Mouse (Mus musculus): ENCODE measurements around the gene Calcrl. TPM values are rescaled to one million over a fixed set of nuclear protein-coding genes. Genes with fewer than 3 reads are reported as not detected.

Calcrl gene
- total and polyA plus RNA-seq, 2 experiments from 2014 or later: 12.0 to 31.9 TPM

DNA sequence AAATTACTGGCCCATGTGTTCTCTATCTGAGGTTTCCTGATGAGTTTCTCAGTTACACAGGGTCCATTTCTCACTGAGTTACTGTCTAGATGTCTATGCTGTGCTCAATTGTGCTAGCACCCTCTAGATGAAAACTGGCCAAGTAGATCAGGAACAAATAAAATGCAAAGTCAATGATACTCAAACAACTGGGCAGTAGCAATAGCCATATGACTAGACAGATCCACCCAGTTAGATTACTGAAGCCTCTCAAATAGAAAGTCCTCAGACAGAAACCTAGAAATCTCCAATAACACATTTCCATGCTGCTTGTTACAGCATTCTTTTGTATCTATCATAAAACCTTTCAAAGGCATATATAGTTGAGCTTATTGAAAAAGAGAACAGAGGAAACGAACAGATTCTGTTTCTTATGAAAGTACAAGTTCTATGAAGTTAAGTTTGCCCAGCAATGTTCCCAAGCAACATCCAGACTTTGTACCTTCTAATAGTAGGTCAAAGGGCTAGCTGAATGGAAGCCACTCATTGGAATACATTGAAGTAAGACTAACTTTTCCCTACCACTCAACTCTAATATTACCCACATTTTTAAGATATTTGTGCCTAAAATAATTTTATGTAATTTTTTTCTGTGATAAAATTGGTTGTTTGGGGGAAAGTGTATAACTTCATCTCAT lies 87.3 kb downstream of the Calcrl start:
- Histone ChIP-seq H3K4me2 (ENCODE audit: low read depth, low read length) (no peak overlapping the region), H3K9ac (replicated peaks; ENCODE audit: low read length) (no peak overlapping the region), H3K36me3 (ENCODE audit: insufficient read depth, low read length) (no peaks in the 10 kb centered on the region), H3K4me3 (ENCODE audit: low read length) (no peak overlapping the region), H3K4me1 (ENCODE audit: insufficient read depth, low read length) (no peaks in the 10 kb centered on the region), H3K27me3 (ENCODE audit: insufficient read depth, low read length) (no peaks in the 10 kb centered on the region), H3K27ac (no peak overlapping the region), H3K9me3 (ENCODE audit: low read length) (no peaks in the 10 kb centered on the region)
- WGBS: 81% methylated on average over 1 of the region's 1 CpGs
- ATAC-seq (no peak), DNase-seq (ENCODE audit: low spot score) (no peak)
- no peak for TF ChIP-seq CTCF (IDR thresholded peaks at IDR 0.05; ENCODE audit: low read depth)

GRCm38 (mm10) chr2:84336331-84336730 lies 88.9 kb downstream of the Calcrl start:
- no peak for ATAC-seq
- H3K4me2 ChIP-seq (ENCODE audit: low read depth, low read length): no peak overlapping the region
- H3K27me3 ChIP-seq (ENCODE audit: insufficient read depth, low read length): no peaks in the 10 kb centered on the region
- no peaks in the 10 kb centered on the region for H3K4me1 ChIP-seq (ENCODE audit: insufficient read depth, low read length)
- H3K36me3 ChIP-seq (ENCODE audit: insufficient read depth, low read length): no peaks in the 10 kb centered on the region
- H3K27ac ChIP-seq: no peak overlapping the region
- H3K9ac ChIP-seq (replicated peaks; ENCODE audit: low read length): no peak overlapping the region
- 80% methylated on average over 4 of the region's 4 CpGs for WGBS
- H3K4me3 ChIP-seq (ENCODE audit: low read length): no peak overlapping the region
- no peak for DNase-seq (ENCODE audit: low spot score)
- TF ChIP-seq CTCF (IDR thresholded peaks at IDR 0.05; ENCODE audit: low read depth): no peak
- no peaks in the 10 kb centered on the region for H3K9me3 ChIP-seq (ENCODE audit: low read length)

- TF ChIP-seq CTCF (IDR thresholded peaks at IDR 0.05; ENCODE audit: low read depth): no peak
- no peak overlapping the region for H3K4me2 ChIP-seq (ENCODE audit: low read depth, low read length)
Measured at GRCm38 (mm10) chr2:84316185-84316805, 108.9 kb downstream of the Calcrl start.

DNA sequence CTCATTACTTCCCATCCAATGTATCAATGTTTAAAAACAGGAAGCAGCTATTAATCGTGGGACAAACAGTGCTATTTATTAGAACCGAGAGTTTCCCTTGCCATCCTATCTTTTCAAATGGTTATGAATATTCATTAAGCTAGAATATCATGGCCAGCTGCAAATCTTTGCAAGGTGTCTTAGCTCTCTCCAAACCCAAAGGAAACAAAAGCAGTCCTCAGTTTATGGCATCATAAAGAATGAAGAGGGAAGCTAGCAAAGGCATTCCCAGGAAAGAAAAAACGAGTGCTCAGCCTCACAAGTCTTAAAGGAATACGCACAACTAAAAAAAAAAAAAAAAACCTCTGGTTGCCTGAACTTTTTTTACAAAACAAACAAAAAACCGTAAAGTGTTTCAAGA lies 128.7 kb downstream of the Calcrl start:
- no peak for ATAC-seq
- Histone ChIP-seq H3K4me1 (ENCODE audit: insufficient read depth, low read length) (no peaks in the 10 kb centered on the region), H3K9me3 (ENCODE audit: low read length) (no peaks in the 10 kb centered on the region), H3K4me2 (ENCODE audit: low read depth, low read length) (no peak overlapping the region), H3K9ac (replicated peaks; ENCODE audit: low read length) (no peak overlapping the region), H3K27ac (peak overlapping the region; percentile 65), H3K4me3 (ENCODE audit: low read length) (no peak overlapping the region), H3K36me3 (ENCODE audit: insufficient read depth, low read length) (no peaks in the 10 kb centered on the region), H3K27me3 (ENCODE audit: insufficient read depth, low read length) (no peaks in the 10 kb centered on the region)
- TF ChIP-seq CTCF (IDR thresholded peaks at IDR 0.05; ENCODE audit: low read depth): no peak
- WGBS: 33% methylated on average over 5 of the region's 5 CpGs
- no peak for DNase-seq (ENCODE audit: low spot score)

More at GRCm38 (mm10) chr2:84316185-84316805, 108.9 kb downstream of the Calcrl start:
- Histone ChIP-seq H3K9me3 (ENCODE audit: low read length) (no peaks in the 10 kb centered on the region), H3K27me3 (ENCODE audit: insufficient read depth, low read length) (no peaks in the 10 kb centered on the region), H3K27ac (no peak overlapping the region), H3K36me3 (ENCODE audit: insufficient read depth, low read length) (no peaks in the 10 kb centered on the region), H3K4me3 (ENCODE audit: low read length) (no peak overlapping the region), H3K9ac (replicated peaks; ENCODE audit: low read length) (no peak overlapping the region), H3K4me1 (ENCODE audit: insufficient read depth, low read length) (no peaks in the 10 kb centered on the region)
- ATAC-seq (no peak), DNase-seq (ENCODE audit: low spot score) (no peak)
- 69% methylated on average over 4 of the region's 4 CpGs for WGBS

DNA sequence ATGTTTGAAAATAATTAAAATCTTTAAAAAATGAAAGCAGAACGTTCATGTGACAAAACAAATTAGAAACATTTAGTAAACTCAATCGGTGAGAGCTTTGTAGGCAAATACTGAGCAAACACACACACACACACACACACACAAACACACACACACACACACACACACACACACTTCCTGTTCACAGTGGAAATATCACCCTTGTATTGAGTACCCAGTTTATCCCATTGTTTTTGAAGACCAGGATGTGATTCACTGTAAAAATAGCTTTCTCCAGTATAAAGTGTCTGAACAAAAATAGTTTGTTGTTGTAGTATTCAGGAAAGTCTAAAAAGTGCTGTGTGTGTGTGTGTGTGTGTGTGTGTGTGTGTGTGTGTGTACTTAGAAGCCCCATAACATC lies 130.1 kb downstream of the Calcrl start:
- no peak overlapping the region for H3K27ac ChIP-seq
- WGBS: 81% methylated on average over 2 of the region's 2 CpGs

DNA sequence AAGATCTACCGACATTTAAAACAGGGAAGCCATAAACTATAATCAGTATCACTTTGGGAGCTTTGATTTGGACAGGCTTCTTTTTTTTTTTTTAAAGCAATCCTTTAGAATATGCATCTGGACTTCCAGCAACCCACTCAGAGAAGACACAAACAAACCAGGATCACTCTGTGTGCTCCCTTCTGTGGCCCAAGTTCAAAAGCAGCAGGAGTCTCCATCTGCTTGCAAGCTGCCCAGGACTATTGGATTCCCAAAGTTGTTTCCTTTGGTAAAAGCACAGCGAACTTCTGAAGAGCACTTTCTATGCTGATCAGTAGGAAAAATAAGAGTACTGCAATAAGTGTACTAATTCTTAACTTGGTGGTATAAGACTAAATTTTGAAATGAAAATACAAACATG lies 130.6 kb downstream of the Calcrl start:
- Histone ChIP-seq H3K4me2 (ENCODE audit: low read depth, low read length) (no peak overlapping the region), H3K9ac (replicated peaks; ENCODE audit: low read length) (no peak overlapping the region), H3K4me1 (ENCODE audit: insufficient read depth, low read length) (no peaks in the 10 kb centered on the region), H3K27ac (no peak overlapping the region), H3K36me3 (ENCODE audit: insufficient read depth, low read length) (no peaks in the 10 kb centered on the region), H3K9me3 (ENCODE audit: low read length) (no peaks in the 10 kb centered on the region), H3K27me3 (ENCODE audit: insufficient read depth, low read length) (no peaks in the 10 kb centered on the region), H3K4me3 (ENCODE audit: low read length) (no peak overlapping the region)
- DNase-seq (ENCODE audit: low spot score) (peak; percentile 40), ATAC-seq (no peak)
- TF ChIP-seq CTCF (IDR thresholded peaks at IDR 0.05; ENCODE audit: low read depth): no peak
- WGBS: 46% methylated on average over 2 of the region's 2 CpGs

More for the DNA sequence above, 130.1 kb downstream of the Calcrl start:
- no peaks in the 10 kb centered on the region for H3K27me3 ChIP-seq (ENCODE audit: insufficient read depth, low read length)
- ATAC-seq: no peak
- no peaks in the 10 kb centered on the region for H3K36me3 ChIP-seq (ENCODE audit: insufficient read depth, low read length)
- H3K9me3 ChIP-seq (ENCODE audit: low read length): no peaks in the 10 kb centered on the region
- DNase-seq (ENCODE audit: low spot score): no peak
- H3K4me1 ChIP-seq (ENCODE audit: insufficient read depth, low read length): no peaks in the 10 kb centered on the region
- no peak overlapping the region for H3K4me2 ChIP-seq (ENCODE audit: low read depth, low read length)
- TF ChIP-seq CTCF (IDR thresholded peaks at IDR 0.05; ENCODE audit: low read depth): no peak
- H3K4me3 ChIP-seq (ENCODE audit: low read length): no peak overlapping the region
- no peak overlapping the region for H3K9ac ChIP-seq (replicated peaks; ENCODE audit: low read length)

All from hindbrain, postnatal 0 days (tissue).